Mouse (Mus musculus): ENCODE data around the gene Phactr4.

GRCm38 (mm10) chr4:132397120-132397519 lies 25.2 kb downstream of the Phactr4 start:
- TF ChIP-seq EP300 (optimal IDR thresholded peaks at IDR 0.05), result no peak
- no peak for TF ChIP-seq CTCF (IDR thresholded peaks at IDR 0.05; ENCODE audit: low read depth)

Measured in stomach, postnatal 0 days (tissue).